Mouse (Mus musculus) intestine, embryonic 15.5 days (tissue): ENCODE measurements around the gene Lce1e. TPM values are rescaled to one million over a fixed set of nuclear protein-coding genes. Genes with fewer than 3 reads are reported as not detected.

ENCODE experiments used
- polyA plus RNA-seq: library from polyadenylated mRNA; unstranded; fragments of >200 nt; fragmentation: Nextera tagmentation; extraction: Ambion mirVana; gene quantifications from 2 replicates; pipeline ENCODE4 v1.2.1, GENCODE M21; 2015

Lce1e gene
- polyA plus RNA-seq, 1 experiment from 2014 or later, result not detected

Other genes with a start within 250 kb of the Lce1e start
- 1.1 and 1.2 TPM in 2 replicates for gene Sprr1a, start 223.2 kb downstream of the Lce1e start, polyA plus RNA-seq
- not detected in 2 replicates for gene Sprr4, start 208.6 kb downstream of the Lce1e start, polyA plus RNA-seq
- gene 2310046K23Rik, start 174.6 kb downstream of the Lce1e start, polyA plus RNA-seq, result not detected in 2 replicates
- gene Ivl, start 135.3 kb downstream of the Lce1e start, polyA plus RNA-seq, result 0.09 TPM in 1 of 2 replicates, not detected in the other
- 3.4 and 5.3 TPM in 2 replicates for gene Smcp, start 120.1 kb downstream of the Lce1e start, polyA plus RNA-seq
- not detected in 2 replicates for gene 2210017I01Rik, start 101.6 kb downstream of the Lce1e start, polyA plus RNA-seq
- not detected in 2 replicates for gene Lce6a, start 87.4 kb downstream of the Lce1e start, polyA plus RNA-seq
- gene Lce1a1, start 60.8 kb downstream of the Lce1e start, polyA plus RNA-seq, result not detected in 2 replicates
- gene Lce1b, start 52.1 kb downstream of the Lce1e start, polyA plus RNA-seq, result not detected in 2 replicates
- gene Lce1a2, start 38.8 kb downstream of the Lce1e start, polyA plus RNA-seq, result not detected in 2 replicates
- not detected in 2 replicates for gene Lce1c, start 29.8 kb downstream of the Lce1e start, polyA plus RNA-seq
- gene Lce1d, start 21.9 kb downstream of the Lce1e start, polyA plus RNA-seq, result not detected in 2 replicates
- not detected in 2 replicates for gene Lce1f, start 11.3 kb upstream of the Lce1e start, polyA plus RNA-seq
- gene Gm38119, start 30.0 kb upstream of the Lce1e start, polyA plus RNA-seq, result not detected in 2 replicates
- gene Lce1g, start 43.3 kb upstream of the Lce1e start, polyA plus RNA-seq, result not detected in 2 replicates
- gene Lce1h, start 56.0 kb upstream of the Lce1e start, polyA plus RNA-seq, result not detected in 2 replicates
- not detected in 2 replicates for gene Lce1i, start 69.8 kb upstream of the Lce1e start, polyA plus RNA-seq
- not detected in 2 replicates for gene Lce1j, start 81.4 kb upstream of the Lce1e start, polyA plus RNA-seq
- gene Lce1k, start 98.8 kb upstream of the Lce1e start, polyA plus RNA-seq, result not detected in 2 replicates
- not detected in 2 replicates for gene Kprp, start 118.2 kb upstream of the Lce1e start, polyA plus RNA-seq
- not detected in 2 replicates for gene Lce1l, start 142.2 kb upstream of the Lce1e start, polyA plus RNA-seq
- gene 2310050C09Rik, start 161.1 kb upstream of the Lce1e start, polyA plus RNA-seq, result not detected in 2 replicates
- not detected in 2 replicates for gene Lce3a, start 217.2 kb upstream of the Lce1e start, polyA plus RNA-seq
- not detected in 2 replicates for gene Lce3b, start 223.9 kb upstream of the Lce1e start, polyA plus RNA-seq
- not detected in 2 replicates for gene Lce3c, start 235.4 kb upstream of the Lce1e start, polyA plus RNA-seq
- gene Lce3d, start 248.3 kb upstream of the Lce1e start, polyA plus RNA-seq, result not detected in 2 replicates